Mouse (Mus musculus) stomach, postnatal 0 days (tissue): ENCODE measurements around the gene Gm44511. TPM values are rescaled to one million over a fixed set of nuclear protein-coding genes. Genes with fewer than 3 reads are reported as not detected.
A peak's percentile ranks its signal among the peaks of the same experiment; 100 is the strongest.

Experiments
- ATAC-seq: fragments of 200-750 bp; cut with Nextera tagmentation; 2 replicates; pipeline ENCODE4 v1.8.0; 2017; ENCODE audit not compliant: low FRiP score, low TSS enrichment
- DNase-seq: peaks from one replicate; pipeline ENCODE4 v3.0.0-alpha.2; 2016; ENCODE audit warnings: low spot score
- H3K27ac ChIP-seq: fragments of 300-500 bp; sonication (generic); replicated peaks from 2 replicates; pipeline ENCODE4 v1.5.1; 2014; ENCODE audit warnings: mild to moderate bottlenecking, control low read depth
- H3K27me3 ChIP-seq: fragments of 300-500 bp; sonication (generic); 2 replicates; pipeline ENCODE4 v1.6.1; 2014; ENCODE audit warnings: low read length; ENCODE audit not compliant: control insufficient read depth, insufficient read depth
- H3K36me3 ChIP-seq: fragments of 300-500 bp; sonication (generic); 2 replicates; pipeline ENCODE4 v1.6.1; 2014; ENCODE audit warnings: low read length, mixed read lengths; ENCODE audit not compliant: control insufficient read depth, insufficient read depth
- H3K4me1 ChIP-seq: fragments of 300-500 bp; sonication (generic); replicated peaks from 2 replicates; pipeline ENCODE4 v1.6.1; 2014; ENCODE audit warnings: antibody characterized with exemption; ENCODE audit not compliant: control insufficient read depth, insufficient read depth
- H3K4me2 ChIP-seq: fragments of 300-500 bp; sonication (generic); replicated peaks from 2 replicates; pipeline ENCODE4 v1.6.1; 2014; ENCODE audit warnings: low read depth, mild to moderate bottlenecking, control low read depth, moderate library complexity
- H3K4me3 ChIP-seq: fragments of 300-500 bp; sonication (generic); 2 replicates; pipeline ENCODE4 v1.5.1; 2014; ENCODE audit warnings: low read depth, low read length, control low read depth
- H3K9ac ChIP-seq: fragments of 300-500 bp; sonication (generic); 2 replicates; pipeline ENCODE4 v1.6.1; 2014; ENCODE audit warnings: mild to moderate bottlenecking, low read length, control low read depth, mixed read lengths
- H3K9me3 ChIP-seq: fragments of 300-500 bp; sonication (generic); 2 replicates; pipeline ENCODE4 v1.6.1; 2016; ENCODE audit warnings: low read length; ENCODE audit not compliant: control insufficient read depth
- CTCF ChIP-seq: IDR thresholded peaks from 2 replicates; pipeline ENCODE4 v1.5.1; 2016; ENCODE audit warnings: antibody characterized with exemption, low read depth, mild to moderate bottlenecking, moderate library complexity
- EP300 ChIP-seq: optimal IDR thresholded peaks from 2 replicates; pipeline ENCODE3; 2016; ENCODE audit warnings: antibody characterized with exemption
- WGBS: fragments of 180-500 bp; shearing (Covaris S2); extraction: QIAGEN DNeasy Blood & Tissue Kit; methylation state at CpG from one replicate; pipeline ENCODE4 v1.1.7; 2014; 5-methylcytosine and 5-hydroxymethylcytosine counted together
- polyA plus RNA-seq: library from polyadenylated mRNA; unstranded; fragments of >200 nt; fragmentation: Nextera tagmentation; extraction: Ambion mirVana; gene quantifications from 2 replicates; pipeline ENCODE4 v1.2.1, GENCODE M21; 2015

The Gm44511 gene
- polyA plus RNA-seq, 1 experiment from 2014 or later: not detected

- no peak for DNase-seq
- H3K4me3 ChIP-seq: no peak overlapping the region
- no peak for TF ChIP-seq CTCF
- TF ChIP-seq EP300: no peak
- H3K27me3 ChIP-seq: no peaks in the 10 kb centered on the region
- H3K4me1 ChIP-seq: no peaks in the 10 kb centered on the region; the same call in 1 of the 2 replicates
- 95% methylated on average over 4 of the region's 4 CpGs for WGBS
- no peak overlapping the region for H3K27ac ChIP-seq
- no peak overlapping the region for H3K9ac ChIP-seq
- H3K9me3 ChIP-seq: no peaks in the 10 kb centered on the region
- no peaks in the 10 kb centered on the region for H3K36me3 ChIP-seq
- H3K4me2 ChIP-seq: no peak overlapping the region
- no peak for ATAC-seq
Observed at GRCm38 (mm10) chr6:128847401-128847800, 21.3 kb upstream of the Gm44511 start.

GRCm38 (mm10) chr6:128845998-128846542 is 20.0 kb upstream of the Gm44511 start:
- DNase-seq (no peak), ATAC-seq (no peak)
- H3K36me3 ChIP-seq: no peaks in the 10 kb centered on the region
- H3K27me3 ChIP-seq: no peaks in the 10 kb centered on the region
- no peak overlapping the region for H3K4me3 ChIP-seq
- no peaks in the 10 kb centered on the region for H3K9me3 ChIP-seq
- 72% methylated on average over 6 of the region's 9 CpGs for WGBS
- H3K27ac ChIP-seq: no peak overlapping the region
- no peaks in the 10 kb centered on the region; the same call in 1 of the 2 replicates for H3K4me1 ChIP-seq
- TF ChIP-seq CTCF (no peak), EP300 (no peak)
- H3K4me2 ChIP-seq: no peak overlapping the region
- no peak overlapping the region for H3K9ac ChIP-seq

- TF ChIP-seq CTCF (peak; percentile 98), EP300 (no peak)
- H3K4me2 ChIP-seq: no peak overlapping the region
- no peaks in the 10 kb centered on the region; the same call in 1 of the 2 replicates for H3K4me1 ChIP-seq
- H3K9me3 ChIP-seq: no peaks in the 10 kb centered on the region
- H3K9ac ChIP-seq: no peak overlapping the region
- H3K27ac ChIP-seq: no peak overlapping the region; the same call in 1 of the 2 replicates
- peak; percentile 91 for DNase-seq
- WGBS: 42% methylated on average over 7 of the region's 7 CpGs
- no peaks in the 10 kb centered on the region for H3K36me3 ChIP-seq
- H3K27me3 ChIP-seq: no peaks in the 10 kb centered on the region
- no peak overlapping the region for H3K4me3 ChIP-seq
- peak; percentile 49 for ATAC-seq
Observed at GRCm38 (mm10) chr6:128845319-128845979, 19.3 kb upstream of the Gm44511 start.

GRCm38 (mm10) chr6:128844586-128845080 is 18.5 kb upstream of the Gm44511 start:
- 78% methylated on average over 5 of the region's 5 CpGs for WGBS
- no peaks in the 10 kb centered on the region; the same call in 1 of the 2 replicates for H3K4me1 ChIP-seq
- H3K27ac ChIP-seq: peak overlapping the region; percentile 98
- DNase-seq (no peak), ATAC-seq (no peak)
- H3K27me3 ChIP-seq: no peaks in the 10 kb centered on the region
- no peak overlapping the region for H3K9ac ChIP-seq
- H3K9me3 ChIP-seq: no peaks in the 10 kb centered on the region
- no peak overlapping the region for H3K4me3 ChIP-seq
- no peak overlapping the region for H3K4me2 ChIP-seq
- no peaks in the 10 kb centered on the region for H3K36me3 ChIP-seq
- no peak for TF ChIP-seq CTCF
- no peak for TF ChIP-seq EP300

DNA sequence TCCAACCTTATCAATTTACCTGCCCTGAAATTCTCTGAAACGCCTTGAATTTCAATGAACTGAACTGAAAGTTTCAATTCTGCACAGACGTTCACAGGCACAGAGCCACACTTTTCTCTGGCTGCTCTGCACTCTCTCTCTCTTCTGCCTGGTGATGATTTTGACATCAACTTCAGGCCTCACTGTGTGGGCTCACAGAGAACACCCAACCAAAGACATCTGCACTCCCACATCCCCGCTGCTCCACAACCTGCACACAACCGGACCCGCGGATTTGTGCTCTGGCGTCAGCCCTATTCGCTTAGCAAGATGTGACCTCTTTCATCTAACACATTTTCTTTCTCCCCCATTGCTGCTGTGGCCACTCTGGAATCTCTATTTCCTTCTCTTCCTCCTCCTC is 18.0 kb upstream of the Gm44511 start:
- peak overlapping the region; percentile 76 for H3K4me2 ChIP-seq
- no peaks in the 10 kb centered on the region for H3K9me3 ChIP-seq
- H3K36me3 ChIP-seq: no peaks in the 10 kb centered on the region
- DNase-seq: no peak
- no peak for ATAC-seq
- H3K4me3 ChIP-seq: peak overlapping the region; percentile 84
- H3K9ac ChIP-seq: 0 out of 2 replicates have a peak overlapping the region, but pooled peaks have one; percentile 23
- peak overlapping the region; percentile 98 for H3K27ac ChIP-seq
- TF ChIP-seq EP300 (no peak), CTCF (no peak)
- H3K4me1 ChIP-seq: no peaks in the 10 kb centered on the region; the same call in 1 of the 2 replicates
- WGBS: 21% methylated on average over 8 of the region's 8 CpGs
- H3K27me3 ChIP-seq: no peaks in the 10 kb centered on the region

DNA sequence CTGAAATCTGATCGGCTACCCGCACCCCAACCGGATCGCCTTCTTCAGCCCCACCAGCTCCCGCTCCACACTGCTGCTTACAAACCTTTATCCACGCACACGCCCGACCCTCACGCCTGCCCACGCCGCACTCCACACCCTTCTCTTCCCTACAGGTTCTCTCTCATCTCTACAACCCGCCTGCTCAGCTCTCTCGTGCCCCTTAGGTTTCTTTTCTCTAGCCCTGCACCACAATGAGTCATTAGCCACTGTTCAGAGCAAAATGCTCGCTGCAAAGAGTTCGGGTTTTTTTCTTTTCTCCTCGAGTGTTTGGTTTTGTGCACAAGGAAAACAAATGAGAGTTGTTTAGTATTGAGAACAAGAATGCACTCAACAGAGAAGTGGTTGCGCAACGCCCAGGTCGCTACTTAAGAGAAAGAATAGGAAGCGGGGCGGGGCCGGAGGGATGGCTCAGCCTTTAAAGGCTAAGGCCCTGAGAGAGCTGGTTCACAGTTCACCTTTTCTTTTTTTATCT is 17.4 kb upstream of the Gm44511 start:
- Histone ChIP-seq H3K4me1 (no peaks in the 10 kb centered on the region; the same call in 1 of the 2 replicates), H3K9me3 (no peaks in the 10 kb centered on the region), H3K4me2 (peak overlapping the region; percentile 76), H3K36me3 (no peaks in the 10 kb centered on the region), H3K4me3 (peak overlapping the region; percentile 84), H3K27me3 (no peaks in the 10 kb centered on the region), H3K9ac (peak overlapping the region; percentile 82), H3K27ac (peak overlapping the region; percentile 98)
- under 1% methylated on average over 22 of the region's 22 CpGs for WGBS
- ATAC-seq: peak; percentile 27
- no peak for TF ChIP-seq CTCF
- TF ChIP-seq EP300: no peak
- DNase-seq: peak; percentile 70
